Mouse (Mus musculus): ENCODE results near the gene 2610301B20Rik.
"Not testable (repeated sequence)": the region's sequence is repeated elsewhere in the genome, so short reads cannot be mapped to it uniquely, and the experiment has no call there.

2610301B20Rik gene

GRCm38 (mm10) chr4:10873920-10874665 is at the start of gene 2610301B20Rik:
2610301B20Rik (plus strand) TSS chr4:10874498.
- DNase-seq (ENCODE audit: low spot score in 2 of 2), result peak; percentile 95 to 98

- no peak for DNase-seq (ENCODE audit: low spot score in 2 of 2)
Observed at GRCm38 (mm10) chr4:10833273-10833672, 41.0 kb upstream of the 2610301B20Rik start.

- DNase-seq (ENCODE audit: low spot score in 2 of 2), result peak; percentile 36 to 39
Observed at GRCm38 (mm10) chr4:10835252-10836051, 38.8 kb upstream of the 2610301B20Rik start.

GRCm38 (mm10) chr4:10845848-10846247 is 28.4 kb upstream of the 2610301B20Rik start:
- DNase-seq (ENCODE audit: low spot score in 2 of 2), result no peak

- no peak for DNase-seq (ENCODE audit: low spot score in 2 of 2)
Observed at GRCm38 (mm10) chr4:10849812-10850211, 24.5 kb upstream of the 2610301B20Rik start.

- DNase-seq (ENCODE audit: low spot score in 2 of 2), result no peak
Observed at GRCm38 (mm10) chr4:10851013-10851412, 23.3 kb upstream of the 2610301B20Rik start.

GRCm38 (mm10) chr4:10859174-10859573 is 15.1 kb upstream of the 2610301B20Rik start:
- DNase-seq (ENCODE audit: low spot score in 2 of 2), result no peak

GRCm38 (mm10) chr4:10859911-10860581 is 14.3 kb upstream of the 2610301B20Rik start:
- peak; percentile 31 to 47 for DNase-seq (ENCODE audit: low spot score in 2 of 2)

GRCm38 (mm10) chr4:10860825-10861224 is 13.5 kb upstream of the 2610301B20Rik start:
- DNase-seq (ENCODE audit: low spot score in 2 of 2), result no peak

- DNase-seq (ENCODE audit: low spot score in 2 of 2), result not testable (repeated sequence)
Observed at GRCm38 (mm10) chr4:10862882-10863281, 11.4 kb upstream of the 2610301B20Rik start.

GRCm38 (mm10) chr4:10872231-10872630 is 2.1 kb upstream of the 2610301B20Rik start:
- no peak for DNase-seq (ENCODE audit: low spot score in 2 of 2)

GRCm38 (mm10) chr4:10872685-10873539 is 1.4 kb upstream of the 2610301B20Rik start:
- DNase-seq (ENCODE audit: low spot score in 2 of 2), result no peak

- no peak for DNase-seq (ENCODE audit: low spot score in 2 of 2)
Observed at GRCm38 (mm10) chr4:10873549-10873919, 764 bp upstream of the 2610301B20Rik start.

- DNase-seq (ENCODE audit: low spot score in 2 of 2), result no peak
Observed at GRCm38 (mm10) chr4:10874718-10875121, 422 bp downstream of the 2610301B20Rik start.

- DNase-seq (ENCODE audit: low spot score in 2 of 2), result peak in 1 of 2 experiments; percentile 14
Observed at GRCm38 (mm10) chr4:10875407-10875806, 1.1 kb downstream of the 2610301B20Rik start.

GRCm38 (mm10) chr4:10877057-10877456 is 2.8 kb downstream of the 2610301B20Rik start:
- no peak for DNase-seq (ENCODE audit: low spot score in 2 of 2)

GRCm38 (mm10) chr4:10883740-10884408 is 9.6 kb downstream of the 2610301B20Rik start:
- no peak for DNase-seq (ENCODE audit: low spot score in 2 of 2)

GRCm38 (mm10) chr4:10888835-10889234 is 14.5 kb downstream of the 2610301B20Rik start:
- DNase-seq (ENCODE audit: low spot score in 2 of 2), result no peak

GRCm38 (mm10) chr4:10896262-10896661 is 22.0 kb downstream of the 2610301B20Rik start:
- DNase-seq (ENCODE audit: low spot score in 2 of 2), result no peak

- DNase-seq (ENCODE audit: low spot score in 2 of 2), result peak in 1 of 2 experiments; percentile 19
Observed at GRCm38 (mm10) chr4:10896859-10897258, 22.6 kb downstream of the 2610301B20Rik start.
